Mouse (Mus musculus): ENCODE results near the gene Tmem144. TPM values are rescaled to one million over a fixed set of nuclear protein-coding genes. Genes with fewer than 3 reads are reported as not detected.

Gene Tmem144
- polyA plus RNA-seq, 1 experiment from 2014 or later: 5.4 TPM

GRCm38 (mm10) chr3:79848841-79849240 is 3.7 kb downstream of the Tmem144 start:
- H3K36me3 ChIP-seq (ENCODE audit: control insufficient read depth, insufficient read depth, low read length): no peaks in the 10 kb centered on the region
- H3K4me2 ChIP-seq (replicated peaks; ENCODE audit: low read depth, low read length): no peak overlapping the region
- 54% methylated on average over 4 of the region's 4 CpGs for WGBS
- ATAC-seq (ENCODE audit: low FRiP score, low TSS enrichment): no peak
- no peaks in the 10 kb centered on the region for H3K27me3 ChIP-seq (ENCODE audit: control insufficient read depth, insufficient read depth, low read length)
- no peaks in the 10 kb centered on the region for H3K9me3 ChIP-seq (ENCODE audit: control insufficient read depth, low read length)
- no peak overlapping the region for H3K27ac ChIP-seq (ENCODE audit: low read depth, low read length)
- no peak overlapping the region for H3K9ac ChIP-seq (ENCODE audit: low read depth, low read length)
- H3K4me3 ChIP-seq (ENCODE audit: low read length): no peak overlapping the region
- no peaks in the 10 kb centered on the region for H3K4me1 ChIP-seq (ENCODE audit: control insufficient read depth, insufficient read depth, low read length)

GRCm38 (mm10) chr3:79846633-79847032 is 5.9 kb downstream of the Tmem144 start:
- ATAC-seq (ENCODE audit: low FRiP score, low TSS enrichment): no peak
- Histone ChIP-seq H3K9me3 (ENCODE audit: control insufficient read depth, low read length) (no peaks in the 10 kb centered on the region), H3K27me3 (ENCODE audit: control insufficient read depth, insufficient read depth, low read length) (no peaks in the 10 kb centered on the region), H3K4me1 (ENCODE audit: control insufficient read depth, insufficient read depth, low read length) (0 out of 2 replicates have a peak, but pooled peaks cover 3% of the 10 kb centered on the region), H3K4me3 (ENCODE audit: low read length) (no peak overlapping the region), H3K9ac (ENCODE audit: low read depth, low read length) (no peak overlapping the region), H3K4me2 (replicated peaks; ENCODE audit: low read depth, low read length) (no peak overlapping the region), H3K27ac (ENCODE audit: low read depth, low read length) (no peak overlapping the region), H3K36me3 (ENCODE audit: control insufficient read depth, insufficient read depth, low read length) (no peaks in the 10 kb centered on the region)
- WGBS: 59% methylated on average over 5 of the region's 5 CpGs

- WGBS: 91% methylated on average over 9 of the region's 9 CpGs
Observed at GRCm38 (mm10) chr3:79843999-79844398, 8.6 kb downstream of the Tmem144 start.

GRCm38 (mm10) chr3:79842616-79843016 is 10.0 kb downstream of the Tmem144 start:
- peak overlapping the region; percentile 48; the same call in 1 of the 2 replicates for H3K27ac ChIP-seq (ENCODE audit: low read depth, low read length)
- peak overlapping the region; percentile 59 for H3K9ac ChIP-seq (ENCODE audit: low read depth, low read length)

More at GRCm38 (mm10) chr3:79843999-79844398, 8.6 kb downstream of the Tmem144 start:
- H3K9me3 ChIP-seq (ENCODE audit: control insufficient read depth, low read length): no peaks in the 10 kb centered on the region
- H3K36me3 ChIP-seq (ENCODE audit: control insufficient read depth, insufficient read depth, low read length): no peaks in the 10 kb centered on the region
- H3K4me1 ChIP-seq (ENCODE audit: control insufficient read depth, insufficient read depth, low read length): 0 out of 2 replicates have a peak, but pooled peaks cover 6% of the 10 kb centered on the region
- H3K4me3 ChIP-seq (ENCODE audit: low read length): no peak overlapping the region
- no peak for ATAC-seq (ENCODE audit: low FRiP score, low TSS enrichment)
- H3K27me3 ChIP-seq (ENCODE audit: control insufficient read depth, insufficient read depth, low read length): no peaks in the 10 kb centered on the region
- no peak overlapping the region for H3K4me2 ChIP-seq (replicated peaks; ENCODE audit: low read depth, low read length)
- H3K9ac ChIP-seq (ENCODE audit: low read depth, low read length): no peak overlapping the region
- no peak overlapping the region for H3K27ac ChIP-seq (ENCODE audit: low read depth, low read length)

GRCm38 (mm10) chr3:79842165-79842564 is 10.4 kb downstream of the Tmem144 start:
- Histone ChIP-seq H3K27ac (ENCODE audit: low read depth, low read length) (no peak overlapping the region; the same call in 1 of the 2 replicates), H3K9me3 (ENCODE audit: control insufficient read depth, low read length) (no peaks in the 10 kb centered on the region), H3K4me2 (replicated peaks; ENCODE audit: low read depth, low read length) (peak overlapping the region; percentile 61), H3K4me3 (ENCODE audit: low read length) (peak overlapping the region; percentile 58), H3K36me3 (ENCODE audit: control insufficient read depth, insufficient read depth, low read length) (no peaks in the 10 kb centered on the region), H3K9ac (ENCODE audit: low read depth, low read length) (peak overlapping the region; percentile 59), H3K4me1 (ENCODE audit: control insufficient read depth, insufficient read depth, low read length) (0 out of 2 replicates have a peak, but pooled peaks cover 6% of the 10 kb centered on the region), H3K27me3 (ENCODE audit: control insufficient read depth, insufficient read depth, low read length) (no peaks in the 10 kb centered on the region)
- WGBS: 5% methylated on average over 12 of the region's 12 CpGs
- ATAC-seq (ENCODE audit: low FRiP score, low TSS enrichment): peak; percentile 84

More at GRCm38 (mm10) chr3:79842616-79843016, 10.0 kb downstream of the Tmem144 start:
- peak overlapping the region; percentile 58 for H3K4me3 ChIP-seq (ENCODE audit: low read length)
- 0 out of 2 replicates have a peak, but pooled peaks cover 6% of the 10 kb centered on the region for H3K4me1 ChIP-seq (ENCODE audit: control insufficient read depth, insufficient read depth, low read length)
- H3K9me3 ChIP-seq (ENCODE audit: control insufficient read depth, low read length): no peaks in the 10 kb centered on the region
- H3K27me3 ChIP-seq (ENCODE audit: control insufficient read depth, insufficient read depth, low read length): no peaks in the 10 kb centered on the region
- H3K4me2 ChIP-seq (replicated peaks; ENCODE audit: low read depth, low read length): peak overlapping the region; percentile 61
- under 1% methylated on average over 19 of the region's 19 CpGs for WGBS
- no peaks in the 10 kb centered on the region for H3K36me3 ChIP-seq (ENCODE audit: control insufficient read depth, insufficient read depth, low read length)
- peak; percentile 92 for ATAC-seq (ENCODE audit: low FRiP score, low TSS enrichment)

GRCm38 (mm10) chr3:79841475-79841874 is 11.1 kb downstream of the Tmem144 start:
- no peaks in the 10 kb centered on the region for H3K36me3 ChIP-seq (ENCODE audit: control insufficient read depth, insufficient read depth, low read length)
- peak overlapping the region; percentile 58 for H3K4me3 ChIP-seq (ENCODE audit: low read length)
- 0 out of 2 replicates have a peak, but pooled peaks cover 6% of the 10 kb centered on the region for H3K4me1 ChIP-seq (ENCODE audit: control insufficient read depth, insufficient read depth, low read length)
- ATAC-seq (ENCODE audit: low FRiP score, low TSS enrichment): no peak
- no peaks in the 10 kb centered on the region for H3K27me3 ChIP-seq (ENCODE audit: control insufficient read depth, insufficient read depth, low read length)
- no peaks in the 10 kb centered on the region for H3K9me3 ChIP-seq (ENCODE audit: control insufficient read depth, low read length)
- peak overlapping the region; percentile 61 for H3K4me2 ChIP-seq (replicated peaks; ENCODE audit: low read depth, low read length)
- 0 out of 2 replicates have a peak overlapping the region, but pooled peaks have one; percentile 59 for H3K9ac ChIP-seq (ENCODE audit: low read depth, low read length)
- H3K27ac ChIP-seq (ENCODE audit: low read depth, low read length): no peak overlapping the region
- 71% methylated on average over 6 of the region's 6 CpGs for WGBS

- 0 out of 2 replicates have a peak, but pooled peaks cover 6% of the 10 kb centered on the region for H3K4me1 ChIP-seq (ENCODE audit: control insufficient read depth, insufficient read depth, low read length)
- WGBS: 55% methylated on average over 6 of the region's 6 CpGs
- no peak overlapping the region for H3K4me2 ChIP-seq (replicated peaks; ENCODE audit: low read depth, low read length)
Observed at GRCm38 (mm10) chr3:79838751-79839150, 13.8 kb downstream of the Tmem144 start.

GRCm38 (mm10) chr3:79829289-79829688 is 23.3 kb downstream of the Tmem144 start:
- Histone ChIP-seq H3K9ac (ENCODE audit: low read depth, low read length) (no peak overlapping the region), H3K4me2 (replicated peaks; ENCODE audit: low read depth, low read length) (no peak overlapping the region), H3K4me1 (ENCODE audit: control insufficient read depth, insufficient read depth, low read length) (no peaks in the 10 kb centered on the region), H3K9me3 (ENCODE audit: control insufficient read depth, low read length) (no peaks in the 10 kb centered on the region), H3K27me3 (ENCODE audit: control insufficient read depth, insufficient read depth, low read length) (no peaks in the 10 kb centered on the region), H3K27ac (ENCODE audit: low read depth, low read length) (no peak overlapping the region), H3K4me3 (ENCODE audit: low read length) (no peak overlapping the region), H3K36me3 (ENCODE audit: control insufficient read depth, insufficient read depth, low read length) (no peaks in the 10 kb centered on the region)
- no peak for ATAC-seq (ENCODE audit: low FRiP score, low TSS enrichment)

More at GRCm38 (mm10) chr3:79838751-79839150, 13.8 kb downstream of the Tmem144 start:
- H3K9ac ChIP-seq (ENCODE audit: low read depth, low read length): no peak overlapping the region
- H3K4me3 ChIP-seq (ENCODE audit: low read length): no peak overlapping the region
- H3K27me3 ChIP-seq (ENCODE audit: control insufficient read depth, insufficient read depth, low read length): no peaks in the 10 kb centered on the region
- no peak overlapping the region for H3K27ac ChIP-seq (ENCODE audit: low read depth, low read length)
- ATAC-seq (ENCODE audit: low FRiP score, low TSS enrichment): no peak
- no peaks in the 10 kb centered on the region for H3K36me3 ChIP-seq (ENCODE audit: control insufficient read depth, insufficient read depth, low read length)
- no peaks in the 10 kb centered on the region for H3K9me3 ChIP-seq (ENCODE audit: control insufficient read depth, low read length)

- ATAC-seq (ENCODE audit: low FRiP score, low TSS enrichment): no peak
- 88% methylated on average over 14 of the region's 14 CpGs for WGBS
- no peak overlapping the region for H3K4me2 ChIP-seq (replicated peaks; ENCODE audit: low read depth, low read length)
Observed at GRCm38 (mm10) chr3:79825067-79825780, 27.3 kb downstream of the Tmem144 start.

More at GRCm38 (mm10) chr3:79825067-79825780, 27.3 kb downstream of the Tmem144 start:
- Histone ChIP-seq H3K4me3 (ENCODE audit: low read length) (no peak overlapping the region), H3K4me1 (ENCODE audit: control insufficient read depth, insufficient read depth, low read length) (no peaks in the 10 kb centered on the region), H3K27ac (ENCODE audit: low read depth, low read length) (no peak overlapping the region), H3K9me3 (ENCODE audit: control insufficient read depth, low read length) (no peaks in the 10 kb centered on the region), H3K9ac (ENCODE audit: low read depth, low read length) (no peak overlapping the region), H3K27me3 (ENCODE audit: control insufficient read depth, insufficient read depth, low read length) (no peaks in the 10 kb centered on the region), H3K36me3 (ENCODE audit: control insufficient read depth, insufficient read depth, low read length) (no peaks in the 10 kb centered on the region)
